Mouse (Mus musculus): ENCODE data around the gene Abcg1. TPM values are rescaled to one million over a fixed set of nuclear protein-coding genes. Genes with fewer than 3 reads are reported as not detected.

The Abcg1 gene
- total and polyA plus RNA-seq, 3 experiments = 2.2 to 4.6 (median 2.2) TPM

DNA sequence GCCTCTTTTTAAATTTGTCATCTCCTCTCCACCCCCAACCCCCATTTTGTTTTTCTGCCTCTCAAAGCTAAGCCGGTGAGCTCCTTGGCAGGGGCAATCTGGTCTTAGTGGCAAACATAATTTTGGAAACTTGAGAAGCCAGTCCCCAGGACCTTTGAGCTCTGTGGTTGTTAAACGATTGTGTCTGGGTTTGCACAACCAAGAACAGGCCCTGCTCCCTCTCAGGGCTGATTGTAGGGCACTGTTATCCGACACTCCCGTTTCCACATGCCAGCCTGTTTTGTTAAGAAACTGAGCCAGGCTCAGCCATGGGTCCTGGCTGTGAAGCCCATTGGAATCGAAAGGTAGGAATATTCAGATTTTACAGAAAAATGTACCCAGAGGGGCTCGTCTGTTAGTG lies 8.6 kb downstream of the Abcg1 start:
- H3K4me2 ChIP-seq (ENCODE audit: insufficient read depth, low read depth, poor library complexity, severe bottlenecking) = no peak overlapping the region
- H3K27ac ChIP-seq (ENCODE audit: insufficient read depth, low read depth) = no peak overlapping the region
- no peak overlapping the region for H3K9ac ChIP-seq (ENCODE audit: insufficient read depth, low read depth)
- in situ Hi-C loops (cut with MboI; ENCODE audit: low pct_ligation_motif_present, low pct_unique_long_range_greater_than_20kb, low sequenced_read_pairs) (no loop called here), dilution Hi-C loops (cut with MboI; ENCODE audit: extremely low pct_ligation_motif_present, extremely low pct_unique_long_range_greater_than_20kb, low sequenced_read_pairs) (no loop called here)
- DNase-seq (ENCODE audit: extremely low read depth) = no peak
- H3K79me2 ChIP-seq (replicated peaks; ENCODE audit: control insufficient read depth, extremely low read depth, insufficient read depth, poor library complexity, severe bottlenecking) = no peaks in the 10 kb centered on the region
- no peak for TF ChIP-seq HCFC1 (IDR thresholded peaks at IDR 0.05; ENCODE audit: low read depth, low read length)
- TF ChIP-seq NRF1 (IDR thresholded peaks at IDR 0.05; ENCODE audit: low read depth, low read length) = no peak
- no peak for TF ChIP-seq RAD21 (IDR thresholded peaks at IDR 0.05; ENCODE audit: low read depth, low read length)
- TF ChIP-seq UBTF (IDR thresholded peaks at IDR 0.05; ENCODE audit: low read depth, low read length) = no peak
- no peak for TF ChIP-seq E2F4 (IDR thresholded peaks at IDR 0.05; ENCODE audit: insufficient replicate concordance, low read depth, low read length)
- no peak for TF ChIP-seq MAZ (IDR thresholded peaks at IDR 0.05; ENCODE audit: low read depth, low read length)
- no peak for TF ChIP-seq USF1 (IDR thresholded peaks at IDR 0.05; ENCODE audit: low read depth, low read length)
- TF ChIP-seq MAX (IDR thresholded peaks at IDR 0.05; ENCODE audit: low read length) = no peak
- H3K9me3 ChIP-seq (replicated peaks; ENCODE audit: low read length) = no peaks in the 10 kb centered on the region
- peaks cover 31 to 51% of the 10 kb centered on the region in 2 experiments for H3K4me1 ChIP-seq (ENCODE audit: control insufficient read depth in 1 of 2, insufficient read depth in 2 of 2)
- no peaks in the 10 kb centered on the region for H3K36me3 ChIP-seq (replicated peaks in 1 of 2; ENCODE audit: control insufficient read depth in 1 of 2, insufficient read depth in 1 of 2, low read length in 1 of 2)
- H3K27me3 ChIP-seq (replicated peaks) = peaks cover 20% of the 10 kb centered on the region
- H3K4me3 ChIP-seq (replicated peaks in 1 of 3; ENCODE audit: low read depth in 2 of 3, low read length in 2 of 3, poor library complexity in 1 of 3) = no peak overlapping the region

DNA sequence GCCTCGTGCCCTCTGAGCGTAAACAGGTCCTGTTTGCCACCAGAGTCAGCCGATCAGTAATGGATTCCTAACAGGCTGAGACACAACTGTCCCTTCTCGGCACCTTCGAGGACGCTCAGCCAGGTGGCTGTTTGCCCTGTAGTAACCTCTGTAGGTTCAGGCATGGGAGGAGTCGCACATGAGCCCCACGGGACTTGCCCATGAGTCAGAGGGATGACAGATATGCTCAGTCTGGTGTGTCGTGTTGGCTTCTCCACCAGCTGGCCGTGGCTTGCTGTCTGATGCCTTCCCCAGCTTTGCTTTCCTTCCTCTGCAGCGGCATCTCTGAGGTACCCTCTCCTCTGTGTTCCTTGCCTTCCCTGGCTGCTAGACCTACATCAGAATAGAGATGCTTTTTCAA lies 9.6 kb downstream of the Abcg1 start:
- 0 out of 2 replicates have a peak overlapping the region, but pooled peaks have one; percentile 36 for H3K9ac ChIP-seq (ENCODE audit: insufficient read depth, low read depth)
- peak overlapping the region; percentile 94 for H3K27ac ChIP-seq (ENCODE audit: insufficient read depth, low read depth)
- peak overlapping the region; percentile 86 for H3K4me2 ChIP-seq (ENCODE audit: insufficient read depth, low read depth, poor library complexity, severe bottlenecking)
- no peaks in the 10 kb centered on the region for H3K9me3 ChIP-seq (replicated peaks; ENCODE audit: low read length)
- peaks cover 40 to 61% of the 10 kb centered on the region in 2 experiments for H3K4me1 ChIP-seq (ENCODE audit: control insufficient read depth in 1 of 2, insufficient read depth in 2 of 2)
- no peaks in the 10 kb centered on the region for H3K36me3 ChIP-seq (replicated peaks in 1 of 2; ENCODE audit: control insufficient read depth in 1 of 2, insufficient read depth in 1 of 2, low read length in 1 of 2)
- peaks cover 14% of the 10 kb centered on the region for H3K27me3 ChIP-seq (replicated peaks)
- in situ Hi-C loops (cut with MboI; ENCODE audit: low pct_ligation_motif_present, low pct_unique_long_range_greater_than_20kb, low sequenced_read_pairs) (no loop called here), dilution Hi-C loops (cut with MboI; ENCODE audit: extremely low pct_ligation_motif_present, extremely low pct_unique_long_range_greater_than_20kb, low sequenced_read_pairs) (no loop called here)
- peak; percentile 94 for DNase-seq (ENCODE audit: extremely low read depth)
- peak overlapping the region in 2 of 3 experiments; percentile 28 to 31 for H3K4me3 ChIP-seq (replicated peaks in 1 of 3; ENCODE audit: low read depth in 2 of 3, low read length in 2 of 3, poor library complexity in 1 of 3)
- no peaks in the 10 kb centered on the region for H3K79me2 ChIP-seq (replicated peaks; ENCODE audit: control insufficient read depth, extremely low read depth, insufficient read depth, poor library complexity, severe bottlenecking)
- no peak for TF ChIP-seq KAT2A (IDR thresholded peaks at IDR 0.05; ENCODE audit: insufficient replicate concordance, low read length)
- no peak for TF ChIP-seq POLR2A (IDR thresholded peaks at IDR 0.05; ENCODE audit: low read depth, low read length)
- no peak for TF ChIP-seq ZMIZ1 (IDR thresholded peaks at IDR 0.05; ENCODE audit: low read depth, low read length)
- TF ChIP-seq CHD2 (IDR thresholded peaks at IDR 0.05; ENCODE audit: low read length) = no peak
- peak; percentile 98 for TF ChIP-seq BHLHE40 (IDR thresholded peaks at IDR 0.05; ENCODE audit: low read depth, low read length)
- no peak for TF ChIP-seq ELF1 (IDR thresholded peaks at IDR 0.05; ENCODE audit: low read depth, low read length)
- peak in 1 of 2 experiments; percentile 4; a peak in 1 of 4 replicates for TF ChIP-seq CTCF (conservative IDR thresholded peaks at IDR 0.05 in 1 of 2, IDR thresholded peaks at IDR 0.05 in 1 of 2; ENCODE audit: low read depth in 2 of 2, low read length in 2 of 2)
- no peak for TF ChIP-seq ZKSCAN1 (IDR thresholded peaks at IDR 0.05; ENCODE audit: borderline replicate concordance, low read depth, low read length)
- TF ChIP-seq ZC3H11A (IDR thresholded peaks at IDR 0.05; ENCODE audit: low read depth, low read length) = no peak
- no peak for TF ChIP-seq GABPA (IDR thresholded peaks at IDR 0.05; ENCODE audit: insufficient replicate concordance, low read depth, low read length)
- TF ChIP-seq RAD21 (IDR thresholded peaks at IDR 0.05; ENCODE audit: low read depth, low read length) = peak; percentile 12
- no peak for TF ChIP-seq HCFC1 (IDR thresholded peaks at IDR 0.05; ENCODE audit: low read depth, low read length)
- TF ChIP-seq EP300 (IDR thresholded peaks at IDR 0.05; ENCODE audit: low read length) = peak; percentile 84
- peak; percentile 97 for TF ChIP-seq SIN3A (IDR thresholded peaks at IDR 0.05; ENCODE audit: low read length)
- TF ChIP-seq POLR2AphosphoS2 (IDR thresholded peaks at IDR 0.05; ENCODE audit: low read depth, low read length) = no peak
- TF ChIP-seq NRF1 (IDR thresholded peaks at IDR 0.05; ENCODE audit: low read depth, low read length) = 0 out of 2 replicates have a peak, but pooled peaks have one; percentile 45
- TF ChIP-seq USF1 (IDR thresholded peaks at IDR 0.05; ENCODE audit: low read depth, low read length) = no peak
- TF ChIP-seq MAFK (IDR thresholded peaks at IDR 0.05; ENCODE audit: insufficient replicate concordance, low read length) = peak; percentile 35; the same call in 1 of the 2 replicates
- peak; percentile 70 for TF ChIP-seq JUN (IDR thresholded peaks at IDR 0.05; ENCODE audit: insufficient read depth, low read depth, low read length)
- peak; percentile 98 for TF ChIP-seq TCF12 (IDR thresholded peaks at IDR 0.05; ENCODE audit: low read depth, low read length)
- peak; percentile 87 for TF ChIP-seq MEF2A (IDR thresholded peaks at IDR 0.05; ENCODE audit: borderline replicate concordance, low read depth, low read length)
- TF ChIP-seq MAZ (IDR thresholded peaks at IDR 0.05; ENCODE audit: low read depth, low read length) = 0 out of 2 replicates have a peak, but pooled peaks have one; percentile 19
- TF ChIP-seq MYC (IDR thresholded peaks at IDR 0.05; ENCODE audit: low read depth, low read length) = peak; percentile 85
- peak; percentile 63; the same call in 1 of the 2 replicates for TF ChIP-seq RCOR1 (conservative IDR thresholded peaks at IDR 0.05; ENCODE audit: low read depth, low read length)
- no peak for TF ChIP-seq TBP (conservative IDR thresholded peaks at IDR 0.05; ENCODE audit: low read depth, low read length)
- TF ChIP-seq MXI1 (IDR thresholded peaks at IDR 0.05; ENCODE audit: low read depth, low read length) = peak; percentile 89
- TF ChIP-seq CHD1 (IDR thresholded peaks at IDR 0.05; ENCODE audit: low read depth, low read length) = no peak
- TF ChIP-seq PAX5 (IDR thresholded peaks at IDR 0.05; ENCODE audit: low read length) = no peak
- TF ChIP-seq MAX (IDR thresholded peaks at IDR 0.05; ENCODE audit: low read length) = peak; percentile 86
- no peak for TF ChIP-seq USF2 (conservative IDR thresholded peaks at IDR 0.05; ENCODE audit: low read depth, low read length)
- no peak for TF ChIP-seq E2F4 (IDR thresholded peaks at IDR 0.05; ENCODE audit: insufficient replicate concordance, low read depth, low read length)

Measured in CH12.LX (cell line).